Mouse (Mus musculus): ENCODE data around the gene Tchhl1. TPM values are rescaled to one million over a fixed set of nuclear protein-coding genes. Genes with fewer than 3 reads are reported as not detected.
"Not testable (repeated sequence)": the region's sequence is repeated elsewhere in the genome, so short reads cannot be mapped to it uniquely, and the experiment has no call there.

Tchhl1 gene
- 0.08 TPM in 1 of 2 replicates, not detected in the other for polyA plus RNA-seq (2015; fragmentation: Nextera tagmentation; extraction: Ambion mirVana)

- DNase-seq (ENCODE audit: low spot score), result no peak
Measured at GRCm38 (mm10) chr3:93468561-93468960, at the start of gene Tchhl1. Tchhl1 (plus strand) TSS chr3:93468754.

GRCm38 (mm10) chr3:93431673-93432072 lies 36.9 kb upstream of the Tchhl1 start:
- DNase-seq (ENCODE audit: low spot score), result no peak

GRCm38 (mm10) chr3:93442030-93442429 lies 26.5 kb upstream of the Tchhl1 start, which contains the start of gene Tchh:
Tchh (plus strand) TSS chr3:93442330.
- DNase-seq (ENCODE audit: low spot score), result no peak

GRCm38 (mm10) chr3:93443501-93444101 lies 25.0 kb upstream of the Tchhl1 start:
- peak; percentile 4 for DNase-seq (ENCODE audit: low spot score)

GRCm38 (mm10) chr3:93444343-93445164 lies 24.0 kb upstream of the Tchhl1 start:
- DNase-seq (ENCODE audit: low spot score), result peak; percentile 19

- DNase-seq (ENCODE audit: low spot score), result no peak
Measured at GRCm38 (mm10) chr3:93445165-93445705, 23.3 kb upstream of the Tchhl1 start.

- DNase-seq (ENCODE audit: low spot score), result no peak
Measured at GRCm38 (mm10) chr3:93446128-93446755, 22.3 kb upstream of the Tchhl1 start.

GRCm38 (mm10) chr3:93446756-93447137 lies 21.8 kb upstream of the Tchhl1 start:
- DNase-seq (ENCODE audit: low spot score), result not testable (repeated sequence)

- peak; percentile 13 for DNase-seq (ENCODE audit: low spot score)
Measured at GRCm38 (mm10) chr3:93447138-93447841, 21.3 kb upstream of the Tchhl1 start.

- no peak for DNase-seq (ENCODE audit: low spot score)
Measured at GRCm38 (mm10) chr3:93466556-93466955, 2.0 kb upstream of the Tchhl1 start.

- DNase-seq (ENCODE audit: low spot score), result no peak
Measured at GRCm38 (mm10) chr3:93467130-93467529, 1.4 kb upstream of the Tchhl1 start.

GRCm38 (mm10) chr3:93469629-93470028 lies 1.1 kb downstream of the Tchhl1 start:
- no peak for DNase-seq (ENCODE audit: low spot score)

- DNase-seq (ENCODE audit: low spot score), result no peak
Measured at GRCm38 (mm10) chr3:93480053-93480452, 11.5 kb downstream of the Tchhl1 start.

- DNase-seq (ENCODE audit: low spot score), result no peak
Measured at GRCm38 (mm10) chr3:93481982-93482616, 13.5 kb downstream of the Tchhl1 start.

GRCm38 (mm10) chr3:93485611-93486010 lies 17.1 kb downstream of the Tchhl1 start:
- DNase-seq (ENCODE audit: low spot score), result no peak

- DNase-seq (ENCODE audit: low spot score), result no peak
Measured at GRCm38 (mm10) chr3:93488541-93488940, 20.0 kb downstream of the Tchhl1 start.

GRCm38 (mm10) chr3:93492176-93492575 lies 23.6 kb downstream of the Tchhl1 start:
- no peak for DNase-seq (ENCODE audit: low spot score)

- DNase-seq (ENCODE audit: low spot score), result peak; percentile 78
Measured at GRCm38 (mm10) chr3:93493992-93494391, 25.4 kb downstream of the Tchhl1 start.

GRCm38 (mm10) chr3:93494774-93495173 lies 26.2 kb downstream of the Tchhl1 start:
- DNase-seq (ENCODE audit: low spot score), result not testable (repeated sequence)

- DNase-seq (ENCODE audit: low spot score), result no peak
Measured at GRCm38 (mm10) chr3:93497131-93497530, 28.6 kb downstream of the Tchhl1 start.

GRCm38 (mm10) chr3:93499129-93499528 lies 30.6 kb downstream of the Tchhl1 start:
- no peak for DNase-seq (ENCODE audit: low spot score)

Measured in thymus, postnatal 0 days (tissue).